Mouse (Mus musculus) heart, adult 8-10 months (tissue): ENCODE measurements at regions not wholly inside any gene's neighbourhood (a gene's known extent, or its start where the extent isn't known, plus 50 kb on each side); places are given as distances from the start of the nearest gene placed in this dataset.

Source experiments
- DNase-seq: peaks from one replicate; pipeline ENCODE4 v3.0.0; 2022; ENCODE audit warnings: low spot score

DNA sequence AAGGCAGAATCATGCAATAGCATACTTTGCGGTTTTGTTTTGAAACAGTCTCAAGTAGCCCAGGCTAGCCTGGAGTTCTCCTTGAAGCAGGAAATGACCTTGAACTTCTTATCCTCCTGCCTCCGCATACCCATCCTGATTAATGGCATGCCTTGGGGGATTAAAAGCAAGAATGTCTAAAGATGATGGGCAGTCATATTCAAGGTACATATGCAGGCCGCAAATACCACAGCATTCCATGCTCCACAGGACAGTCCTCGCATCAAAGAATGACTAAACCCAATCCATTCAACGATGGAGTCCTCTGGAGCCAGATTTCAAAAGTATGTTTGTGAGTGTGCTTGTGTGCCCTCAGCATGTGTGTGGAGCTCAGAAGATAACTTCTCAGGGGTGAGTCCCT, 69.1 kb upstream of the Tbx3 start:
- DNase-seq = no peak

DNA sequence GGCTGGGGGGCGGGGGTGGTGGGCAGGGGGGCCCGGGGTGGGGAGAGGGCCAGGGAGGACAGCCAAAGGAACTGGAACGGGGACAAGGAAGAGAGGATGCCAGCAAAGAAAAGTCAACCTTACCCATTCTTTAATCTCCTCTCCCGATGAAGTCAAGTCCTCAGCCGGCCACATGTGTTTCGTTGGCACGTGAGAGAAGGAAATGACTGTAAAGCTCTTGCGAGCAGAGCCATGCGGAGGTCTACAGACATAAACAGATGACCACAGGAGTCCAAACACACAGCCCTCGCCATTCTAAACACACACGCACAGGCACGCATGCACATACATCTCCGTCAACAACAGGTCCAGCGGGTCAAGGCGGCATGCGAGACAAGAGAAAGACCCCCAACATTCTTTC, 68.5 kb upstream of the Tbx3 start:
- DNase-seq = no peak

DNA sequence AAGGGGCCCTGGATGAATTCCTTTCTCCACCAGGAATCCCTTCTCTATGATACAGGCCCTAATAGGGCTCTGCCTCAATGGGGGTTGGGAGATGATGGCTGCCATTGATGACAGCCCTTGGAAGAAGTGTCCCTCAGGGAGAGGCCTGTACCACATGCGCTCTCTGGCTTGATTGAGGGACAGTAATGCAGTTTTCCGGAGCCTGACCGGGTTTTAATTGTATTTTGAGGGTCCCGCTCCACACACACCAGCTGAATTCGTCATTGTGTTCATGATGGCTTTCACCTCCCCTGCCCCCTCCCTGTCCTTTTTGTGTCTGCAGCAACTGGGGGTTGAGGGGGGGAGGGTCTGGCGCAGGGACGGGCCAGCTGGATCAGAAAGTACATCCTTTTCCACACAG, 65.0 kb upstream of the Tbx3 start:
- no peak for DNase-seq

DNA sequence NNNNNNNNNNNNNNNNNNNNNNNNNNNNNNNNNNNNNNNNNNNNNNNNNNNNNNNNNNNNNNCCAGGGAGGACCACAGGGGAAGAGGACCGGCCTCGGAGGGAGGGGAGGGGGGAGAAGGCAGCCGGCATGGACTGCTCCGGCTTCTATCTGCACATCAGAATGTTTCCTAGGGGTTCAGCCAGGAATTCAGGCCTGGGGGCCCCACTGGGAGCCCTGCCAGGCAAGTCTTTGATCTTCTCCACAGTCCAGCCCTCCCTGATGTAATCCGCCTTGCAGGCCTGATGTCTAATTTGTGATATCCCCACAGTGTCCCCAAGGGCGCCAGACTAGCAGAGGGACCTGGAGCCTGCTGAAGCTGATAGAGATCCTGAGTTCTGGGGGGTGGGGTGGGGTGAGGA, 57.1 kb upstream of the Tbx3 start:
- no peak for DNase-seq

DNA sequence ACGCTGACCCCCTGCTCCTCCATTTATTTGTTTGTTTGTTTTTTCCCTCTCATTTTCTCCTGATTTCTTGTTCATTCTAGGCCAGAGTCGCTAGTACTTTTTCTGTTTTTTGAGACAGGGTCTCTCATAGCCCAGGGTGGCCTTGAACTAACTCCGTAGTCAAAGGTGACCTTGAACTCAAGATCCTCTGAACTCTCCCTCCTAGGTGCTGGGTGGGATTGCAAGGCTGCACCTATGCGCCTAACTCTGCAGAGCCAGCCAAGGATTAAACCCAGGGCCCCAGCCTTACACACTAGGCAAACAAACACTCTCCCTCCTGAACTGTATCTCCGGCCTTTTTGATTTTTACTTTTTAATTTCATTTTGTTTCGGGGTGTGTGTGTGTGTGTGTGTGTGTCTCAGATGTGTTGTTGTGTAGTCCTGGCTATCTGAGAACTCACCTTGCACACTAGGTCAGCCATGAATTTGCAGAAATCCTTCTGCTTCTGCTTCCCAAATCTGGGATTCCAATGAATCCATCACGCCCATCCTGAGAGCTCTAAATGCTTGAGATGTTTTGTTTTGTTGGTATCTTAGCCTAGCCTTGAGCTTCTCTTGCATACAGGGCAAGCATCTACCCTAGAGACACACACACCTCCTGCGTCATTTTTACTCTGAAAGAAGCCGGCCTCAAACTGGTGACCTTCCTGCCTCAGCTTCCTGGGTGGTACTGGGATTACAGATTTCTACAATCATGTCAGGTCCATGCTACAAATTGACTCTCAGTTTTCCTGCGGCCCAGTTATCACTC, 56.3 kb upstream of the Tbx3 start:
- no peak for DNase-seq

DNA sequence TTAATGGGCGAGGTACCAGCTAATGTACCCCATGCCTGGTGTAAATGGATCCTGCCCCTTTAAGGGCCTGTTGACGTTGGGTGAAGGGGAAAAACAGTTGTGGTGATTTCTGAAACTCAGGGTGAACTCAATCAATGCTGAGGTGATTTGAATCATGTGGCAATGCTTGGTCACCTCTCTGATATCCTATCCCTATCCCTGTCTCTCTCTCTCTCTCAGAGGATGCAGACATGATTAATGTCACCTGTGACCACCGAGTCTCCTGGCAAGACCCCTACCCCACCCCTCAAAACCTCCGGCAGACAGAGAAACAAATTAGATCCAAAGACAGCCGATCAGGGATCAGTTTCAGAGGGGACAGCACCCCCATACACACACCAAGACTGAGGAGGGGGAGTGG, 54.8 kb upstream of the Tbx3 start:
- no peak for DNase-seq

DNA sequence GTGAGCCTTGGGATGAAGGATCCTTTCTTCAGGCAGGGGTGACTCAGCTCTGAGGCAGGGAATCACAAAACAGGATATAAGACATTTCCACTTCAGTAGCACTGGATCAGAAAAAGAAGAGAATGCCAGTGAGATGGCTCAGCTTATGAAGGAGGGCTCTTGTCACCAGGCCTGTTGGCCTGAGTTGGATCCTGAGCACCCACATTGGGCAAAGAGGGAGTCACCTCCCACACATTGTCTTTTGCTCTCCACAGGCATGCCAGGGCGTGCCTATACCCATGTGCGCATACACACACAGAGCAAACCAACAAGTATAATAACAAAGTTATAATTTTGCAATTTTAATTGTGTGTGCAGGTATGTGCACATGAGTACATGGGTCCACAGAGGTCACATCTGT, 52.6 kb upstream of the Tbx3 start:
- no peak for DNase-seq

DNA sequence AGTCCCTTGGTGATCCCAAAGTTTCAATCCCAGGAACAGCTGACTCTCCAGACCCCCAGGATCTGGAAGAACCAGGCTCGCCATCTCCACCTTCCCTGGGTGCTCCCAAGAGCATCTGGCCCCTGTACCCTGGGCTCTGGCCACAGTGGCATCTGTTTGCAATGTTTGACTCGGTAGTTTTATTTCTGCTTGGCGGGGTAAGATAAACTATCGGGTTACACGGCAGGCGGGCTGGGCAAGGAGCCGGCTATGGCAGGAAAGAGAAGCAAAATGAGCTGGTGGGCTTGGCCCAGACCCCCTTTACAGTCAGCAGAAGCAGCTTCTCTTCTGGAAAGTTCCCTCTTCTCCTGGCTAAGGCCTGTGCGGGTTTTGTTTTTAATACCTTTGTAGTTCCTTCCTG, 50.6 kb upstream of the Tbx3 start:
- DNase-seq = no peak
